Mouse (Mus musculus) heart, postnatal 0 days (tissue): ENCODE measurements around the gene Gm8439. TPM values are rescaled to one million over a fixed set of nuclear protein-coding genes. Genes with fewer than 3 reads are reported as not detected.

ENCODE experiments used
- ATAC-seq: fragments of 200-750 bp; cut with Nextera tagmentation; 2 replicates; pipeline ENCODE4 v1.8.0; 2017; ENCODE audit warnings: low read depth, moderate number of reproducible peaks, moderate library complexity; ENCODE audit not compliant: insufficient read depth
- DNase-seq: peaks from one replicate; pipeline ENCODE4 v3.0.0-alpha.2; 2016; ENCODE audit warnings: low spot score
- H3K27ac ChIP-seq: fragments of 300-500 bp; sonication (generic); 2 replicates; pipeline ENCODE4 v1.5.1; 2014; ENCODE audit warnings: low read depth, mild to moderate bottlenecking
- H3K27me3 ChIP-seq: fragments of 300-500 bp; sonication (generic); 2 replicates; pipeline ENCODE4 v1.6.1; 2014; ENCODE audit warnings: low read length, mixed read lengths; ENCODE audit not compliant: control insufficient read depth, insufficient read depth
- H3K36me3 ChIP-seq: fragments of 300-500 bp; sonication (generic); replicated peaks from 2 replicates; pipeline ENCODE4 v1.6.1; 2014; ENCODE audit warnings: low read length, mixed read lengths; ENCODE audit not compliant: control insufficient read depth, insufficient read depth
- H3K4me1 ChIP-seq: fragments of 300-500 bp; sonication (generic); 2 replicates; pipeline ENCODE4 v1.6.1; 2014; ENCODE audit warnings: antibody characterized with exemption; ENCODE audit not compliant: control insufficient read depth, insufficient read depth
- H3K4me2 ChIP-seq: fragments of 300-500 bp; sonication (generic); 2 replicates; pipeline ENCODE4 v1.6.1; 2014; ENCODE audit warnings: low read depth, mild to moderate bottlenecking, low read length, moderate library complexity
- H3K4me3 ChIP-seq: fragments of 300-500 bp; sonication (generic); 2 replicates; pipeline ENCODE4 v1.5.1; 2014; ENCODE audit warnings: low read depth, low read length
- H3K9ac ChIP-seq: fragments of 300-500 bp; sonication (generic); replicated peaks from 2 replicates; pipeline ENCODE4 v1.6.1; 2014; ENCODE audit warnings: low read depth, low read length, mixed read lengths
- H3K9me3 ChIP-seq: fragments of 300-500 bp; sonication (generic); replicated peaks from 2 replicates; pipeline ENCODE4 v1.6.1; 2016; ENCODE audit warnings: low read length; ENCODE audit not compliant: control insufficient read depth
- CTCF ChIP-seq: IDR thresholded peaks from 2 replicates; pipeline ENCODE4 v1.5.1; 2016; ENCODE audit warnings: antibody characterized with exemption, control low read depth, low read depth
- EP300 ChIP-seq: IDR thresholded peaks from 2 replicates; pipeline ENCODE4 v1.6.1; 2016; ENCODE audit warnings: antibody characterized with exemption, low read depth
- WGBS: fragments of 180-500 bp; shearing (Covaris S2); extraction: QIAGEN DNeasy Blood & Tissue Kit; methylation state at CpG from one replicate; pipeline ENCODE4 v1.1.7; 2014; 5-methylcytosine and 5-hydroxymethylcytosine counted together
- polyA plus RNA-seq: library from polyadenylated mRNA; unstranded; fragments of >200 nt; fragmentation: Nextera tagmentation; extraction: Ambion mirVana; gene quantifications from 2 replicates; pipeline ENCODE4 v1.2.1, GENCODE M21; 2015
- total RNA-seq: library from RNA; depleted of rRNA; stranded (reverse); fragments of >200 nt; gene quantifications from 2 replicates; pipeline ENCODE4 v1.2.3, GENCODE M21; 2014; ENCODE audit warnings: low replicate concordance; rRNA removed

Gene Gm8439
- total RNA-seq = not detected in 2 replicates
- polyA plus RNA-seq = 0.53 TPM in 1 of 2 replicates, not detected in the other

DNA sequence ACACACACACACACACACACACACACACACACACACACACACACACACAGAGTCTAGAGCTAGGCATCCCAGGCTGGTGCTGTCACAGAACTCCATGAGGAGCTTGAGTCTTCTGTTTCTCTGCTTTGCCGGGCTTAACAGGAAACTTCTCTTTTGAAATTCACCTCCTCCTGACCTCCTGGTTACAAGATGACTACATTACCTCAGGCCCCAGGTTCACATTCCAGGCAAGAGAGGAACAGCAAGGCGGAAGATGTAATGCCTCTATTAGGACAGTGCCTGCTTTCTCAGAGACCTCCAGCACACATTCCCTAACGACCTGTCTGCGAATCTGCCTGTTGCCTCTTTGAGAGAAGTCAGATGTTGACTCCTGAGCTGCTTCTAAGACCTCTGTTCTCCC, at the start of gene Gm8439:
Gene Gm8439, plus strand, starts transcription at position 301 of the 400 bp plus-strand sequence.
- peaks cover 9% of the 10 kb centered on the region; the same call in 1 of the 2 replicates for H3K4me1 ChIP-seq
- H3K4me3 ChIP-seq = no peak within 1 kb of the TSS
- no peak within 1 kb of the TSS for H3K4me2 ChIP-seq
- WGBS = 37% methylated on average over 4 of the region's 4 CpGs
- DNase-seq (no peak), ATAC-seq (no peak)
- H3K36me3 ChIP-seq = no peaks in the 10 kb centered on the region
- no peaks in the 10 kb centered on the region for H3K9me3 ChIP-seq
- H3K9ac ChIP-seq = no peak within 1 kb of the TSS
- no peaks in the 10 kb centered on the region for H3K27me3 ChIP-seq
- TF ChIP-seq EP300 (no peak), CTCF (no peak)
- no peak within 1 kb of the TSS for H3K27ac ChIP-seq

DNA sequence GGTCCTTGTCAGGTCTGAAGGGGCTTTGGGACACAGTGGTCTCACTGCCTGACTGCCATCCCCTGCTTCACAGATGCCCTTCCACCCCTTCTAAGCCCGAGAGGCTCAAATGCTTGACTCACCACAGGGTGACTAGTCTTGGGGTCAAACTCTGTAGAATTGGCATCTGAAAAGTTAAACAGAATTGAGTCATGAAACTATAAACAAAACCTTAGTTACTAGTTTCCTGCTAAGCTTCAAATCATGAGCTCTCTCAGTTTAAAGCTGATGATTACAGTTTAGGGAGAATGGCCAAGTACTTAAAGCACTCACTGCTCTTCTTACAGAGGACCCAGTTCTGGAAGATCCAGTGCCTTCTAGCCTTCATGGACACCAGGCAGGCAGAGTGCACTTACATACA, 43.6 kb upstream of the Gm8439 start:
- no peak for TF ChIP-seq CTCF
- no peak for TF ChIP-seq EP300
- Histone ChIP-seq H3K9ac (no peak overlapping the region), H3K9me3 (no peaks in the 10 kb centered on the region), H3K36me3 (peaks cover 94% of the 10 kb centered on the region), H3K4me3 (no peak overlapping the region), H3K27me3 (no peaks in the 10 kb centered on the region), H3K27ac (no peak overlapping the region), H3K4me1 (no peaks in the 10 kb centered on the region), H3K4me2 (no peak overlapping the region)
- WGBS = 93% methylated on average over 1 of the region's 1 CpGs
- DNase-seq = no peak
- no peak for ATAC-seq

DNA sequence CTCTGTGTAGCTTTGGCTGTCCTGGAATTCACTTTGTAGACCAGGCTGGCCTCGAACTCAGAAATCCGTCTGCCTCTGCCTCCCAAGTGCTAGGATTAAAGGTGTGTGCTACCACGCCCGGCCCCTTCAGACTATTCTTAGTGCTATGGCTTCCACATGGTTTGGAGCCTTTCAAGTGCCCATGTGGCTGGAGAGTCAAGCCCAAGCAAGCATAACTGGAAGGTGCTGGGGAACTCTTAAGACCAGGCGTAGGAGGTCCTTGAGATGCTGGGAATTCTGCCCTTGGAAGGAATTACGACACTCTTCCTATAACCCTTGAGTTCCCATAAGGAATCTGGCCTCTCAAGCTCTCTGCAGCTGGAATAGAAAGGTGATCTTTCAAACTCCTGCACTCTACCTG, 32.0 kb upstream of the Gm8439 start:
- Histone ChIP-seq H3K4me2 (no peak overlapping the region), H3K36me3 (peaks cover 95% of the 10 kb centered on the region), H3K27ac (no peak overlapping the region), H3K9me3 (no peaks in the 10 kb centered on the region), H3K4me1 (no peaks in the 10 kb centered on the region), H3K27me3 (no peaks in the 10 kb centered on the region), H3K9ac (no peak overlapping the region), H3K4me3 (no peak overlapping the region)
- DNase-seq = no peak
- no peak for TF ChIP-seq EP300
- TF ChIP-seq CTCF = no peak
- ATAC-seq = no peak
- 88% methylated on average over 6 of the region's 6 CpGs for WGBS

DNA sequence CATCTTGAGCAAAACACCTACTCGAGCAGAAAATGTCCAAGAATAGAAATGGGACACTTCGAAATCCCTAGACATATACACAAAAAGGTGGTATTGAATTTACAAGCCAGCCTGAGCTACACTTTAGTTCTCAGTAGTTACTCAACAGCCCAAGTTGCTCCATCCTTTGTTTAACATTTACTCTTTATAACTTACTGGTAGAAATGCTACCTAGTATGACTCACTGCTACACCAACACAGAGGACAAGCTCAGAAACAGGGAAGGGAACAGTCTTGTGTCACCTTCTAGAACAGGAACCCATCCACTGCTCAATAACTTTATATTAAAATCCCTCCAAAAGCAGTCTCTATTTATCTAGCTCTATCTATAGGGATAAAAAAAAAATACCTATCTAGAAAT, 22.8 kb upstream of the Gm8439 start:
- H3K9ac ChIP-seq = no peak overlapping the region
- H3K4me1 ChIP-seq = peaks cover 28% of the 10 kb centered on the region
- no peak overlapping the region for H3K4me3 ChIP-seq
- WGBS = 72% methylated on average over 2 of the region's 2 CpGs
- no peak for TF ChIP-seq CTCF
- no peak for TF ChIP-seq EP300
- no peaks in the 10 kb centered on the region for H3K9me3 ChIP-seq
- ATAC-seq = no peak
- H3K4me2 ChIP-seq = no peak overlapping the region
- H3K27ac ChIP-seq = no peak overlapping the region
- H3K27me3 ChIP-seq = no peaks in the 10 kb centered on the region
- H3K36me3 ChIP-seq = peaks cover 46% of the 10 kb centered on the region
- no peak for DNase-seq

DNA sequence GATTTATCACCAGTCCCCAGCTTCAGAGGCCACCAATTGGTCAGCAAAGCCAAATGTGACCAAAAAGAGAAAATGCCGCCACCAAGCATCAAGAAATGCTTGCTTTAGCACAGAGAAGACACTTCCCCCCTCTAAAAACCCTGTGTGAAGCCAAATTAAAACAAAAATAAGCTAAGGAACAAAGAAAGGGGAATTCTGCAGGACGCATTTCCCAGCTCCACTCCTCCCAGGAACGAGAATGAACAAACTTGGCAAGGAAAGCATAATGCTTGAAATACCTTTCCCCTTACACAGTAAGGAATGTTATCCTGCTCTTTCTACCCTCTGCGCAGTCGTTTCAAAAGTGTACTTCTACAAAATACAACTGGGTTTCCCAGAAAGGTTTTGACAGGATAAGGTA, 20.5 kb upstream of the Gm8439 start:
- Histone ChIP-seq H3K9me3 (no peaks in the 10 kb centered on the region), H3K27ac (peak overlapping the region; percentile 97), H3K9ac (peak overlapping the region; percentile 75), H3K27me3 (no peaks in the 10 kb centered on the region), H3K4me3 (peak overlapping the region; percentile 62), H3K36me3 (peaks cover 27% of the 10 kb centered on the region), H3K4me1 (peaks cover 37% of the 10 kb centered on the region), H3K4me2 (peak overlapping the region; percentile 88)
- peak; percentile 51 for ATAC-seq
- WGBS = 5% methylated on average over 5 of the region's 5 CpGs
- peak; percentile 95 for DNase-seq
- TF ChIP-seq CTCF (no peak), EP300 (peak; percentile 67)

DNA sequence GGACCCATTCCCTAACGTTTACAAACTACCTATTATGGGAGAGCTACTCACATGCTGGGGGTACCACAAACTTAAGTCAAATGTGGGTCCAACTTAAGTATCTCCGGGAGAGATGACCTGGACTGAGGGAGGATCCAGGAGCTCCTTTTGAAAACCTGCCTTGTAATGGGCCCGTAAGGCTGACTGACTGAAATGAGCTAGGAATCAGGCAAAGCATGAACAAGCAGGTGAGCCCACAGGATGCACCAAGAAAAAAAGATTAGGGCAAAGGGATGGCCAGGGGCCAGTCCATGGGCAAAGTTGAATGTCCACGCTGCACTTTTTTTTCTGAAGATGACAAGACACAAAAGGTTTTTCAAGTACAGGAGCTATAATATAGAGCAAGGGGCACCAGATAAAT, 19.5 kb upstream of the Gm8439 start:
- DNase-seq (no peak), ATAC-seq (no peak)
- peaks cover 17% of the 10 kb centered on the region for H3K36me3 ChIP-seq
- no peak for TF ChIP-seq CTCF
- TF ChIP-seq EP300 = no peak
- no peaks in the 10 kb centered on the region for H3K9me3 ChIP-seq
- H3K4me3 ChIP-seq = peak overlapping the region; percentile 62
- peak overlapping the region; percentile 88 for H3K4me2 ChIP-seq
- H3K9ac ChIP-seq = peak overlapping the region; percentile 75
- H3K27me3 ChIP-seq = no peaks in the 10 kb centered on the region
- 3% methylated on average over 4 of the region's 4 CpGs for WGBS
- peaks cover 37% of the 10 kb centered on the region for H3K4me1 ChIP-seq
- H3K27ac ChIP-seq = peak overlapping the region; percentile 97
